Mouse (Mus musculus) megakaryocyte, embryonic 14.5 days (primary cell): ENCODE data around the gene L1cam.

Experiments
- FLI1 ChIP-seq: IDR thresholded peaks from 2 replicates; pipeline ENCODE4 v1.6.1; 2012; ENCODE audit warnings: low read length, inconsistent platforms, mixed read lengths
- GATA1 ChIP-seq: IDR thresholded peaks from 3 replicates; pipeline ENCODE4 v1.6.1; 2012; ENCODE audit warnings: mixed read lengths, low read length, inconsistent platforms, borderline replicate concordance

- TF ChIP-seq GATA1 (no peak), FLI1 (no peak)
Observed at GRCm38 (mm10) chrX:73835731-73836130, 60.2 kb downstream of the L1cam start.
